ENCODE assay signal across 11 mouse cellular contexts in genomic region chr4:65839550-65840000, GRCm38 (mm10).
A peak's percentile ranks its signal among the peaks of the same experiment; 100 is the strongest.
DNase-seq lines count a peak whose midpoint lies in the region; ATAC-seq lines count a peak whose summit lies in the region.
"Had no signal": no experiment of that assay in that cellular context is flagged by ENCODE, and none has a peak within 500 bp of the region (broad histone marks: within the 10 kb centered on the region; RNA-seq: fewer than 3 reads in every experiment).

No protein-coding gene starts in this region.

- 68% methylated on average over 9 of the region's 9 CpGs for WGBS in heart, embryonic 12.5 days

- no peaks in the 10 kb centered on the region for H3K4me1 ChIP-seq in heart, embryonic 12.5 days (replicated peaks)

- no peak overlapping the region for H3K4me3 ChIP-seq in heart, embryonic 12.5 days

- H3K27me3 ChIP-seq in heart, embryonic 12.5 days (replicated peaks), result no peaks in the 10 kb centered on the region

- ATAC-seq in heart, embryonic 12.5 days (ENCODE audit: insufficient number of reproducible peaks, low FRiP score), result no peak

- H3K9ac ChIP-seq in heart, embryonic 12.5 days, result no peak overlapping the region

- H3K4me2 ChIP-seq in heart, embryonic 12.5 days, result no peak overlapping the region

- DNase-seq in cerebellum, adult 9-11 months, result peak; percentile 34
- no peak for DNase-seq in cerebellum, postnatal 25 days
- DNase-seq in frontal cortex, postnatal 36 days (ENCODE audit: low spot score in 2 of 2), result peak; percentile 26 to 54
- peak; percentile 28 to 72 for DNase-seq in left cerebral cortex, postnatal 25 days (ENCODE audit: low spot score in 2 of 2)
- peak; percentile 16 to 35 for DNase-seq in right cerebral cortex, postnatal 36 days (ENCODE audit: low spot score in 2 of 2)
- no peak for DNase-seq in kidney, adult 8-10 months
- no peak for DNase-seq in spleen, postnatal 14 days (ENCODE audit: low spot score in 2 of 2)
- DNase-seq: adrenal gland, adult 8-10 months; kidney, postnatal 10 days; lung, postnatal 36 days had no signal

- H3K27ac ChIP-seq in heart, embryonic 12.5 days (ENCODE audit: poor library complexity, severe bottlenecking), result no peak overlapping the region

- H3K36me3 ChIP-seq in heart, embryonic 12.5 days, result no peaks in the 10 kb centered on the region

- intact Hi-C loops in left cerebral cortex, postnatal 25 days (cut with DNase I), result loop anchor here (10.0 kb wide), 1 partner anchor 125 kb away; no protein-coding TSS in a partner anchor

- H3K9me3 ChIP-seq in heart, embryonic 12.5 days (replicated peaks), result no peaks in the 10 kb centered on the region

Comparison
In these comparisons a context has a peak if more than half of its experiments do, and no peak if none do; other contexts are left out.
1. DNase-seq: peak in cerebellum, adult 9-11 months (single experiment), frontal cortex, postnatal 36 days (2 of 2), left cerebral cortex, postnatal 25 days (2 of 2) and right cerebral cortex, postnatal 36 days (2 of 2); none in cerebellum, postnatal 25 days (0 of 2), kidney, adult 8-10 months (0 of 2) and spleen, postnatal 14 days (0 of 2).